Mouse (Mus musculus) lung, adult 2 months (tissue): ENCODE measurements around the gene Acoxl.

Experiments used
- CTCF ChIP-seq: fragments of 200-500 bp; IDR thresholded peaks from 2 replicates; pipeline ENCODE4 v1.5.1; 2011; ENCODE audit warnings: mild to moderate bottlenecking, low read length, control low read depth; ENCODE audit not compliant: insufficient read depth
- POLR2A ChIP-seq: fragments of 200-500 bp; IDR thresholded peaks from 2 replicates; pipeline ENCODE4 v1.6.1; 2011; ENCODE audit warnings: low read depth, mild to moderate bottlenecking, control low read depth, low read length, borderline replicate concordance; ENCODE audit errors: extremely low read depth

DNA sequence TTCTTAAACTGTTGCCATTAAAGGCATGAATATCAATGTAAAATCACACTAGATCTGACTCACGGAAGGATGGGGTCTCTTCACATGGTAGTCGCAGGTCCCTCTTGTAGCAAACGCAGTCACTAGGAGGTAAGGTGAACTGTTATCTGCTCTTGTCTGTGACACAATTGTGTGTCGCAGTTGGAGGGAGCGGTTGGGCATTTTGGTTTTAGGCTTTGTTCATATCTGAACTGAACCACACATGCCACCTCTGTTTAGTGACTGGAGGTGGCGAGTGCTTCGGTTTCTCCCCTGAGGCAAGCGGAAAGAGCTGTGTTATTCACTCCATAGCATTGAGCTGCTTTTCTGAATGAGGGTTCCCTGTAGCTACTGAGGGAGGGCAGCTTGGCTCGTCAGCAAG lies 313.5 kb downstream of the Acoxl start:
- TF ChIP-seq POLR2A (no peak), CTCF (no peak)
